Mouse (Mus musculus) erythroblast, adult 5-6 weeks (primary cell): ENCODE data around the gene Rasgef1b. TPM values are rescaled to one million over a fixed set of nuclear protein-coding genes. Genes with fewer than 3 reads are reported as not detected.

ENCODE experiments used
- ATAC-seq: replicated peaks from 2 replicates; pipeline ENCODE4 v1.8.0; 2016; ENCODE audit warnings: moderate number of reproducible peaks, mild to moderate bottlenecking, moderate TSS enrichment, inconsistent platforms; ENCODE audit not compliant: poor library complexity, low FRiP score, severe bottlenecking
- total RNA-seq, 2 experiments: library from RNA; stranded (forward) in 1 of 2; stranded (reverse) in 1 of 2; fragments of 150-400 nt in 1 of 2; fragments of 200-764, 138-1000 nt in 1 of 2; gene quantifications; 2 replicates each; pipeline versions ENCODE4 v1.2.3 to v1.2.4; 2015 to 2017; ENCODE audit warnings: low replicate concordance in 2 of 2

The Rasgef1b gene
- total RNA-seq, 2 experiments from 2014 or later: 1.3 TPM; not detected in 1

DNA sequence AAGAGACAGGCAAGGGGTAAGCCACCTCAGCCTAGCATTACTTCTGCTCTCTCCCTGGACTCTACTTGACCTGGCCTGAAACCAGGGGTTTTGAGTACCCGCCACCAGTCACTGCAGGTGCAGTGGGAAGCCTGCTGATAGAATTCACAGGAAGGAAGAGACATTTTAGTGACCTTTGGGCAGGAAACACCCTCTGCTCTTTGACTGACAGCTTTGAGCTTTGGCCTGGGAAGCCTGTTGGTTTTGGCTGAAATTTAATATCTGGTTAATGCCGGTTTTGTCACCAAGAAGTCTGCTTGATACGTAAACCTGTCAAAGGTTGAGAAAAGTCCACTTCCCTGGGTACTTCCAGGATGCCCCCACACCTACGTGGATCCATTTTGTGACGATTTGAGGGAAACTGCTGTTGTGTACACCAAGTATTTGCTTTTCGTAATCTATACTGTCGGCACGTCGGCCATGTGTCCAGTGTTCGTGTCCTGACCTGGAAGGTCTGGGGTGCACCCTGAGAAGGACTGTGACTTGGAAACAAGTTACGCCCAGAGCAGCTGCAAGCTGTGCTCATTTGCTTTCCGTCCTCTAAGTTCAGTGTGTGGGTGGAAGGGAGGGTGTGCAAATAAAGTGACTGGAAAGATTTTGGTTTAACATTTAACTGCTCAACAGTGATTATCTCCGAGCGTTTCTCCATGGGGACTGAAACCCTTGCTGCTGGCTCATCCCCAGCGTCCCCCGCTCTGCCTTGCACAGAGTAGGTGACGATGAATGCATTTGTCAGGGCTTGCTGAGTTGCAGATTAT lies 341.5 kb downstream of the Rasgef1b start:
- no peak for ATAC-seq

DNA sequence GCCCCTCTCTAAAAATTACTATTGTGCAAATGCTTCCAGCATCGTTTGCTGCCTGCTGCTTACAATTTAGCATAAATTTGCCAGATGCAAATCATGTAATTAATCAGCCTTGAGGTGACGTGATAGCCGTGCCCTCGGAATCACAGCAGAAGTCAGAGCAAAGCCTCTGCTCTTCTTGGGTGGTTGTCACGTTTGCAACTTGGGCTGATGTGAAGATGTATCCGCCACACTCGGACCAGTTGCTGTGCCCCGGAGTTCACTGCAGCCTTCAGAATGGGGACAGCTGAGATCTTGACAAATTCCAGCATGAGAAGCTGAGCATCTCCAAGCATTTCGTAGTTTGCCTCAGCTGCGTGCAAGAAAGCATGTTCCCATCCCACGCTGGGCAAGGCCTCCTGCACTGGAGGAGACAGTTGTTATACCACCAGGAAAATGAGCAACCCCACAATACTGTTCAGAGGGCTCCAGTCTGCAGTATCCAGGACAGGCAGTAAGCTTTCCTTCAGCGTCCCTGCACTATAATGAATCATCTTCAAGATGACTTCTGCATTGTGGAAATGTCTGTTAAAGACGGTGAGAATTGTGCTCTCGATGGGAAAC lies 342.5 kb downstream of the Rasgef1b start:
- ATAC-seq: no peak

DNA sequence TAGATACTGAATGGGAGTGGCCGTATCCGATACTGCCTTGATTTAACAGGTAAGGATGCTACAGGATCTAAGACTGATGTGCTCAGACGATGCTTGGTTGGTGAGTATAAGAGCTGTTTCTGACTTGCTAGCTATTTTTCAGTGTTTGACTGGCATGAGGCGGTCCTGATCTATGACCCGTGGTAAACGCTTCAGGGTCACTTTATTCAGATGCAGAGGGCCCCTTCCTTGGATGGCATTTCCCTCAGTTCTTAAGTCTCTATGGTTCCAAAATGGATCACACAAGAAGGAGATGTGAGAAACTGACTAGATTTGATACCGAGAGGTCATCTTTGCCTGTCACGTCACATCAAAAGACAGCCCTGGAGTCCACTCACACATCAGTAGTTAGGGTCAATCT lies 343.1 kb downstream of the Rasgef1b start:
- no peak for ATAC-seq

DNA sequence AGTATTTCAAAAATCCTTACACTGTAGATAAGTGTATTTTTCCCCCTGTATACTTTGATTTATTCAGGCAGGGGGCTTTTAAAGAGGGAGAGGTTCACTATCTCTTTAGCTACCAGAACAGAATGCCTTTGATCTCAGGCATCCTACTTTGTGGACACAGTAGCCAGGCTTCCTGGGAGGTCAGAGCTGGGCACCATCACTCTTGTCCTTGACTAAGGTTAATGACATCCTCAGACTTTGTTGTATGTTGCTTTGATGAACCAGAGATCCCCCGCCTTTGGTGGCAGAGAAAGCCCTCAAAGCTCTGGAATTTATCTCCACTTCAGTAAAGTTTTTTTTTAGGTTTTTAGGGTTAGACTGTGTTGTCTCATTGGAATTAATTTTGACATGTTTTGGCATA lies 343.8 kb downstream of the Rasgef1b start:
- ATAC-seq: no peak

DNA sequence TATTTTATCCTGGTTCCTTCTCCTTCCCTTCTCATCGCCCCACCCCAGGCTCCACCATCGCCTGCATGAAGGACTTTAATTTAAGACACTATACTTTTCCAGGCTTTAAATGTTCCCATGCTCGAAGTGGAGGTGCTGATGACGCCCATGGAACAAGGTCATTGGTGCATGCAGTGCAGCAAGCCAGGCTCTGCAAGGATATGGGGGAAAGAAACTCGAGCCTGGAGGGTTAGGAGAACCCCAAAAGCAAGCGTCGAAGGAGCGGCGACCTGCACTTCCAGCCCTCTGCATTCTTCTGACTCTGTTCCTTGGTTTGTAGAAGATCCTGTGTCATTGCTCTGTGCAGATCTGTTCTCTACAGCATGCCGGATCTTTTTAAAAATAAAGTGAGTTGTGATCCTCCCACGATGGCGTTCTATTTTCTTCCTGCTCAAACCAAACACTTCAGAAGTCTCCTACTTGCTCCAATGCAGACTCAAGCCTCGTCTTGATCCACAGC lies 345.0 kb downstream of the Rasgef1b start:
- ATAC-seq: no peak

DNA sequence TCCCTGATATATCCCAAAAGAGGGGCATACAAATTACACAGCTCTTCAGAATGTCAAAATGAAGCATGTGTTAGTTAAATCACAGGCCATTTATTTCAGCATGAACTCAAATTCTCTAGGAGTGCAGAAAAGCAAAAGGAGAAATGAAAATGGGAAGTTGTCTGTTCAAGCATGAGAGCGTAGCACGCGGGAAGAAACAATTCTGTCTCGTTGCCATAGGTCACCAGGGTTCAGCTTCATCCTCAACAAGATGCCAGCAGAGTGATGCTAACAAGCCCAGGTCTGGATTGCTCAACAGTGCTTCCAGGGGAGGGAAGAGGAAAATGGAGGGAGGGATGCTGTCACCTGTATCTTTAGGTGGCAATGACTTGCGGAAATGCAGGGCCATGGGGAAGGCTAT lies 346.1 kb downstream of the Rasgef1b start:
- ATAC-seq: no peak

DNA sequence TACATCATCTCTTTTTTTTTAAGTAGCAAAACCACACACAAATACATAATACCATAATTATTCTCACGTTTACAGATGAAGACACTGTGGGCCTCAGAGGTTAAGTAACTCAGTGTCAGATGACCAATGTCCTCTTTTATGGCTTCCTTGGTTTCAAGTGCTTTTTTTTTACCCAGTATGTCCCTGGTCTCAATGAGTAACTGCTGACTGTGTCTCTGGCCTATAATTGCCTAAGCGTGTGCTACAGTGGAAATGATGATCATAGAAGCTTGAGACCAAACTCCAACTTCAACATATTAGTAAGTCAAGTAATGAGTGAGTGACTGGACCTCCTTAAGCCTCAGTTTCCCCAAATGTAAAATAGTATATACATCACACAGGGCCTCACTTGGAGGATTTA lies 347.2 kb downstream of the Rasgef1b start:
- no peak for ATAC-seq

DNA sequence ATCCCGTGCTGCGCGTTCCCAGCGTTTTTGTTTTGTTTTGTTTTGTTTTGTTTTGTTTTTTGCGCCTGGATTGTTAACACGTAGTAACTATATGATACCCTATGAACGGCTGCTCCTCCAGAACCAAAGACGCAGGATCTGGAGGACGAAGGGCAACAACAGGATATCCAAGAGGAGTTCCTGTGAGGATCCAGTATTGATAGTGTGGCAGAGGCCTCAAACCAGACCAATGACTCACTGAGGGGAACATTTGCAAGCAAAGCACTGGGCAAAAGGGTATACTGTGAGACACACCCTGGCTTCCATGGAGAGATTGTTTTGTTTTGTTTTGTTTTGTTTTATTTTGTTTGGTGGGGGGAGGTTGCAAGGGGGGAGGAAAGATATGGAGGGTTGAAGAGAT lies 348.0 kb downstream of the Rasgef1b start:
- ATAC-seq: no peak

DNA sequence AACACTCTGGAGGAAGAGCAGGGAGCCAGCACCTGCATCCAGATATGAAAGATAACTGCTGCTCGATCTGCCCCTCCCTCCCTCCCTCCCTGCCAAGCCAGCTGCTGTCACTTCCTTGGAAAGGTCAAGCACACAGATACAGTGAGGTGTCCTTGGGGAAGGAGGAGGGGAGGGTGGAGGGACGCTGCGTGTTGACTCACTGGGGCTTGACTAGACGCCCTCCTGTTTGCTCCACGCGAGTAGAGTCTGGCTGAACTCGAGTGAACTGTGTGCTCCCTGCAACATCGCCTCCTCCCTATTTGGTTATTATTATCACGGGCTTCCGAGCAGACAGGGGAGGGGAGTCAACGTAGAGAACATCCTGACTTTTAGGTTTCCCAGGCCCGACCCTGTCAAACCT lies 348.7 kb downstream of the Rasgef1b start:
- no peak for ATAC-seq

DNA sequence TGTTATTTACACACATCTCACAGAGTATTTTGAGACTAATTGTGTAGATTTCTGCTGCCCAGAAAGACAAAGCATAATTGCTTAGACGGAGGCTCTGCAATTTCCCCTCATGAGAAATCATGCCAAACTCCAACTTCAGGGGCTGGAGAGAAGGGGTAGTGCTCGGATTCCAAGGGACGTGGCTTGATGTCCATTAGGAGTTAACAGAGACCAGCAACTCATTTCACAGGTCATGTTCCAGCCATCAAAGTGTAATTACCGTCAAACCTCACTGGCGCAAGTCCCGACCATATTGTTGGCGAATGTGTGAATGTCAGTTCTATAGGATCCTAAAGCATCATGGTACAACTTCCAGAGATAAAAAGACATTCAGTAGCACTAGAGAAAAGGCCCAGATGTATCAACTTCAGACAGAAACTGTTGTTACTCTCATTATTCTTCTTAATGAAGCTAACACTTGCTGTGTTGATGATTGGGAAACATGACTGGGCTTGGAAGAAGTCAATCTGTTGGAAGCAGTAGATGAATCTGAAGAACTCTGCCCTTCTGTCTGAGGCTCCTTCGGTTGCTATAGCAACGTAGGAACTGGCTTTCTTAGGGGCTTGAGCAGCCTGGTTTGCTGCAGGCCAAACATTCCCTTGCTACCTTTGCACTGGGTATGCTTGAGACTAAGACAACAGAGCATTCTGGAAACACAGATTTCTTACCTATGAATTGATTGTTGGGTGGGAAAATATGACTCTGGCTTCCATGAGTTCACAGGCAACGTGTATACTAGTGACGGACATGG lies 350.2 kb downstream of the Rasgef1b start:
- ATAC-seq: no peak

DNA sequence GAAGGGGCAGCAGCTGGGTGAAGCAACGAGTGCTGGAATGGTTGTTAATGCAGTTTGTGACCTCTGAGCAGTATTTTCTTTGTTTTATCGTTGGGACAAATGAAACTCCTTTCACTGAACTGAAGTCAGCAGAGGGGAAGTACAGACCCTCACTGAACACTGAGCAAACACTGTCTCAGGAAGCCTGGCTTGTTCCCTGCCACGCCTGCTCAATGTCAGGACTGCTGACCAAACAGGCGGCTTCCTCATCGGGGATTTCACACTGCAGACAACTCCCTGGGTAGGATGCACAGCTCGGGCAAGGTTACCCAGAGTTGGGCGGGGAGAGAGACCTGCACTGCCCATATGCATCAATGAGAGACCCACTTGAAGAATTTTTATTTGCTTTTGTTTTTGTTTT lies 353.1 kb downstream of the Rasgef1b start:
- ATAC-seq: no peak

DNA sequence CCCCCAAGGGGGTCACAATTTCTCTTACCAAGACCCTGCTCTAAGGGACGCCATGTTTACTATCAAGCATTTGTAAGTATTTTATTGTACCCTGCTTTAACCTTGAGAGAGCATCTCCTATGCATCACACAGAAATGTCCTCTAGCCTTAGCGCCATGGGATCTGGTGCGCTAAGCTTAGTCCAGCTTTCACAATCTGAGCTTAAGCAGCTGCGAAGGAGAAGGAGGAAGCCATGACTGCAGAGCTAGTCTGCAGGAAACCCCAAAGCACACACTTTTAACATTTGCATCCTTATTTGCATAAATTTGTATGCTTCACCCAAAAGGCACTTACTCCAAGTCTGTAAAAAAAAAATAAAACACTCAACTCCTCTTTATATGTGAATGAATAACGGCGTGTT lies 354.4 kb downstream of the Rasgef1b start:
- no peak for ATAC-seq

DNA sequence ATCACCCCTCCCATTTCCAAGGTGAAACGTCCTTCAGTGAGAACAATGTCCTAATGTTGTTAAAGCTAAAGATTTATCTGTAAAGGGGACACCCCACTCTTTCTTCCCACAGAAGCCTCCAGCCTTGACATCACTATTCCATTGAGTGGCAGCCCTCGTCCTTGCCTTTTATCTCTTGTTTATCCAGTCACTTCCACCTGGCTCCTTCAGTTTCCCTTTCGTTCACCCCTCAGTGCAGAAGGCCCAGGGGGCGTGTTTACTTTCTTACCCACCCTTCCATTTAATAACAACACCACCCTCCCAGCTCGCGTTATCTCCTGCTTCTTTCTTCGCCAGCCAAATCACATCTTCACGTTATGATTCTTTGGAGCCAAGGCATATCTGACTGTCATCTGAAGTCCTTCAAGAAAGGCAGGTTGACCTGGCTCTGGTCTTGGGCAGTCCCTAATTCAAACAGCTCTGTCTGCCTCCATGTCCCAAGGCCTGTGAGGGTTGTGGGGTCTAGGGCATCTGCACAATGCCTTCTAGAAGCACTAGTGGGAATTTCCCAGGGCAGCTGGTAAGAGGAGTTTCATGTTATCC lies 355.2 kb downstream of the Rasgef1b start:
- ATAC-seq: no peak

DNA sequence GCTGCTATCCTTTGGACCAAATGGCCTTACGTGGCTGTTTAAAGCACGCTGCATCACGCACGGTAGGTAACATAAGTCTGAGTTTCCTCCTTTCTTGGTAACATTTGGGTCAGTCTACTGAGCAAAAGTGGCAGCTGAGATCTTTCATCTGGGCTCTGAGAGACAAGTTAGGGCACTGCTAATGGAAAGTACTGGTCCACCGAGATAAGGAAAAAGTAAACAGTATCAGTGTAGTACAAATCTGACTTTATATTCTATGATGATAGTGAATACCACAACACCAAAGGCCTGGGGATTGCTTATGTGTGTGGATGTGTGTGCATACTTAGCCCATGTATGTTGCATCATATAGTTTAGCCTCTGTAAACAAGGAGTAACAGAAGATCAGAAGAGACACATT lies 358.2 kb downstream of the Rasgef1b start:
- no peak for ATAC-seq

DNA sequence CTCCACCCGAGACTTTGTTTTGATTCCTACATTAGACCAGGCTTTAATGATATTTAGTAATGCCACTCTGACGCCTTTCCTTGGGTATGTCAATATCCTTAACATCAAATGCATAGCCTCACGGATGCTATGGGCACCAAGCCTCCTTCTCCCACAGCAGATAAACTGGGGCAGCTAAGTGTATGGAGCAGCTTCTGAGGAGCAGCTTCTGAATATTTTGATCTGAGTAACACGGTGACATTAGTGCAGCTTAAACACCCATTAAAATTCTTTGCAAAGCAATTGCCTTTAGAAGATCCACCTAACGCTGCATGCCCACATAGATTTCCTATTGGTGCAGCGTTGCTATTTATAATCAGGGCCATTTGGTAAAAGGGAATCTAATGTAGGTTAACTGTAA lies 359.6 kb downstream of the Rasgef1b start:
- ATAC-seq: no peak

DNA sequence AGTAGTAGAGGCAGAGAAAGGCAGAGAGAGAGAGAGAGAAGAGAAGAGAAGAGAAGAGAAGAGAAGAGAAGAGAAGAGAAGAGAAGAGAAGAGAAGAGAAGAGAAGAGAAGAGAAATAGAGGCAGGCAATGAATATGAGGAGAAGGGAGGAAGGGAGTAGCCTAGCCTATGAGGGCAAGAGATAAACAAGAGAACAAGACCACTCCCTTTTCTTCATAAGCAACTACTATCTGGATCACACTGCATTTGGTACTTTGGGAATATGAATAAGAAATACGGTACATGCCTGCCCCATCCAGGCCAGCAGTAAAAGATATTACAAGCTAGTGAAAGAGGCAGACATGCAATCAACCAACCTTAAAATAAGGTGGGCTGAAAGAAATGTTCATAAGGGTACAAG lies 360.2 kb downstream of the Rasgef1b start:
- ATAC-seq: no peak

DNA sequence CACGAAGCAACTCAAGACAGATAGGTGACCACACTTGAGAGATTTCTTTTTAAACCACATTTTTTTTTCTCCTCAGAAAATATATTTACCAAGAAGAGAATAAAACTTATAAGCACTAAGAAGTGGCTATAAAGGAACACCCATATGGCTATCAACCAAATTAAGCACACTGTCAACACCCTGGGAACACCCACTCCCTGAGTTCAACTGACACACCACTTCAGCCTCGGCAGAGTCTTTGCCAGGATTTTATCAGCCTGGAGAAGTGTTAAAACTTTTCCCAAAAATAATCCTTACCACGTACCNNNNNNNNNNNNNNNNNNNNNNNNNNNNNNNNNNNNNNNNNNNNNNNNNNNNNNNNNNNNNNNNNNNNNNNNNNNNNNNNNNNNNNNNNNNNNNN lies 368.3 kb downstream of the Rasgef1b start:
- ATAC-seq: no peak

DNA sequence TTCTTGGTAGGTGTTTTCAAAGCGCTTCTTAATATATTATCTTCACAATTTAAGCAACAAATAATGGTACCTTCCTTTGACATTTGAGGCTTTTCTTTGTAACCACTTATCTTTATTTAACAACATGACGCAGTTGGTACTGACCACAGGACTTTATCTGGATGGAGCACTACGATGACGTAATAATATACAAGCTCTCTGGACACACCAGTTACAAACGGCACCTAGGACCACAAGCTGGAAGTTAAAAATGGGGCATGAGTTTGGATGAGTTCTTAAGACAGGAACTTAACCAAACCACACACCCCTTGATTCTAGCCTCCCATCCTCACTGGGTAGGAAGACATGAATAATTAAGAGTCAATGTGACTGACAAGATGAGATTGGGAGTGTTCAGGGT lies 369.6 kb downstream of the Rasgef1b start:
- ATAC-seq: no peak

DNA sequence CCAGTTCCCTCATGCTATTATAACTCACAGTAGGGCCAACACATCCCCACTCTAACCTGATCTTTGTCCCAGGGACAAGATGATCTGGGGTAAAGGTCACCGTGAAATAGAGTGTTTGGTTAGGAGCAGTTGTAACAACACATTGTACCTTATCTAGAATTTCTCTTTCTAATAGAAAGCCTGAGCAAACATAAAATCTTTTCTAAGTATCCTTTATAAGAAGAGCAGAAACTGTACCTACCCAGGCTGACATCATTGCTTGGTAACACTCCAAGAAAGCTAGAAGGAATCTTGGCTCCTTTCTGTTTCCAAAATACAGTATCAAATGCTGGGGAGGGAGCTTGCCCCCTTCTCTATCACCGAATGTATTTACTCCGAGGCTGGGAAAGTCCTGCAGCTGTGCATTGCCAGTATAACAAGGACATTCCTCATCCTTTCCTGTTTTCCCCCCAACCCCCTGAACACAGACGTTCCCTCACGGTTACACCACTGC lies 374.2 kb downstream of the Rasgef1b start:
- ATAC-seq: no peak

DNA sequence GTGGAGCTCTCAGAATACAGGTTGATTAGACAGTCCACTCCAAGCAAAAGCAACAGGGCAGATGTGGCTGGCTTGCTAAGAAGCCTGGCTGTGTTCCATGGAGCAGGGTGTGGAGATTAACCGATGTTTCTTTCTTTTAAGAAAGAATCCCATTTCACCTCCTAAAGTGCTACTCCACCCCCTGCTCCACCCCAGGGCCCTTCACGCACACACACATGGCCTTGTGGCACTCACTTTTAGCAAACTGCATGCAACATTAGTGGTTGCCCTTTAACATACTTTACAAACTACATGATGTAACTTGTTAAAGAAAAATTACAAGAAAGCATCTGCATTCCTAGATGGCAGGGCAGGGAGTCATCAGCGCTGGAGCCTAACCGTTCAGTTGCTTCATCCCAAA lies 378.8 kb downstream of the Rasgef1b start:
- no peak for ATAC-seq
